Mouse (Mus musculus) spleen, postnatal 4 days (tissue): ENCODE results near the gene Gmfg.

Experiments used
- DNase-seq, 2 experiments: peaks; one replicate each; pipeline ENCODE4 v3.0.0; 2022; ENCODE audit warnings: low spot score in 2 of 2

Gene Gmfg

GRCm38 (mm10) chr7:28437964-28438363 is 717 bp downstream of the Gmfg start:
- no peak for DNase-seq

GRCm38 (mm10) chr7:28438771-28439170 is 1.5 kb downstream of the Gmfg start:
- no peak for DNase-seq

DNA sequence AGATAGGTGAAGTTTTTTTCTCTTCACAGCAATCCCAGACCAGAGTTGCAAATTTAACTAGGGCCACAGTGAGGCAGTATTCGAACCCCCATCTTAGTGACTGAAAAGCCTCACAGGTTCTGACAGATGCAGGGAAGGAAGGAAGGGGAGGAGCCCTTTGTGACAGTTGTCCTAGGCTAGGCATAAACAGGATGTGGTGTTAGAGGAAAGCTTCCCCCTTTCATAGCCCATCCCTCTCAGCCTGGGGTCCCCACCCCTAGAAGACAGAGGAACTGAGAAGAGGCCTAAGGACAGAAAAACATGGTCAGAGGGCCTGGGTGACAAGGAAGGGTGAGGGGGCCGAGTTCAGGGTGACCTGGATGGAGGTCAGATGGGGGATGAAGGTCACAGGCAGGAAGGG is 3.5 kb downstream of the Gmfg start:
- DNase-seq = peak; percentile 69 to 77

GRCm38 (mm10) chr7:28441776-28442485 is 4.7 kb downstream of the Gmfg start:
- no peak for DNase-seq

- DNase-seq = peak in 1 of 2 experiments; percentile 22
Observed at GRCm38 (mm10) chr7:28442688-28443087, 5.4 kb downstream of the Gmfg start.

GRCm38 (mm10) chr7:28444344-28444974 is 7.2 kb downstream of the Gmfg start:
- no peak for DNase-seq

DNA sequence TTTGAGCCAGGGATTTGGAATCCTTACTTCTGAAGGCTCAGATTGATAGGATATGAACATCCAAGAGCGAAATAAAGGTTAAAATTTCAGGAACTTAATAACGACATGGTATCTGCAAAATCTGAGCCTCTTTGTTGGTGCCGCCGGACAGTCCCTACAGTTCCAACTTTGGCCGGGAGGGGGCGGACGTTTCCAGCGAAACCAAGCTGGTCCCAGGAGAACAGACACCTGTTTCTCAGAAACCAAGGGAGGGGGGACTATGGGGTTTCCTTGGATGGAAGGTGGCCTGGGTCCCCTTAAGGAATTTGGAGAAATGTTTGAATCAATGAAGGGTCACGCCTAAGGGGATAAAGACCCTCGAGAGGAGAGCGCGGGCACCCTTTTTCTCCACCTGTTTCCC is 9.2 kb downstream of the Gmfg start:
- peak; percentile 80 to 96 for DNase-seq

GRCm38 (mm10) chr7:28447101-28447830 is 10.0 kb downstream of the Gmfg start:
- DNase-seq = no peak

DNA sequence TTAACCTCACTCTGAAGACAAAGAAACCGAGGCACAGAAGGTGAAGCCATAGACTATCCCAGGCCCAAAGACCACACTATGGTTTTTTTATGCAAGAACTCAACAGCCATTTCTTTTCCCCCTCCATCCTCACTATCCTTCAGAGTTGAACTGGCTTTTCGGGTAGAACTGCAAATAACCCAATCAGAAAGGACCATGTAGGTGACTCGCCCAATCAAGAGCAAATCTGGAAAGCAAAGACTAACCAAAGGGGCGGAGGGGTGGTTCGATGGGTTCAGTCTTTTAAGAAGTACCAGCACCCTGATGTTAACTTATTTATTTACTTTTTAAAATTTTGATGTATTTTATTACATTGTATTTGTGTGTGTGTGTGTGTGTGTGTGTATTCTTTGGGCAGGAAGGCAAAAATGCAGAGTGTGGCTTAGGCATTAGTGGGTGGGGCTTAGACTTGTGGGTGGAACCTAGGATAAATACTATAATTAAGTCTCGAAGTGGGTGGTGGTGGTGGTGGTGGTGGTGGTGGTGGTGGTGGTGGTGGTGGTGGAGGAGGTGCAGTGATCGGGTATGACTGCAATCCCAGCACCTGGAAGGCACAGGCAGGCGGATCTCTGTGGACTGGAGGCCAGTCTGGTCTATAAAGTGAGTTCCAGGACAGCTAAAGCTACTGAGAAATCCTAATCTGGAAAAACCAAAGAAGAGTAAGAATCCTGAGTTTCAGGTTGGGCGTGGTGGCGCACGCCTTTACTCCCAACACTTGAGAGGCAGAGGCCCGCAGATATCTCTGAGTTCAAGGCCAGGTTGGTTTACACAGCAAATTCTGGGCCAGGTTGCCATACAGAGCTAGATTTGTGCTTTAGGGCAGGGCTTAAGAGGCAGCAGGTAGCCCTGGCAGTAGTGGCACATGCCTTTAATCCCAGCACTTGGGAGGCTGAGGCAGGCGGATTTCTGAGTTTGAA is 10.9 kb downstream of the Gmfg start:
- no peak for DNase-seq

DNA sequence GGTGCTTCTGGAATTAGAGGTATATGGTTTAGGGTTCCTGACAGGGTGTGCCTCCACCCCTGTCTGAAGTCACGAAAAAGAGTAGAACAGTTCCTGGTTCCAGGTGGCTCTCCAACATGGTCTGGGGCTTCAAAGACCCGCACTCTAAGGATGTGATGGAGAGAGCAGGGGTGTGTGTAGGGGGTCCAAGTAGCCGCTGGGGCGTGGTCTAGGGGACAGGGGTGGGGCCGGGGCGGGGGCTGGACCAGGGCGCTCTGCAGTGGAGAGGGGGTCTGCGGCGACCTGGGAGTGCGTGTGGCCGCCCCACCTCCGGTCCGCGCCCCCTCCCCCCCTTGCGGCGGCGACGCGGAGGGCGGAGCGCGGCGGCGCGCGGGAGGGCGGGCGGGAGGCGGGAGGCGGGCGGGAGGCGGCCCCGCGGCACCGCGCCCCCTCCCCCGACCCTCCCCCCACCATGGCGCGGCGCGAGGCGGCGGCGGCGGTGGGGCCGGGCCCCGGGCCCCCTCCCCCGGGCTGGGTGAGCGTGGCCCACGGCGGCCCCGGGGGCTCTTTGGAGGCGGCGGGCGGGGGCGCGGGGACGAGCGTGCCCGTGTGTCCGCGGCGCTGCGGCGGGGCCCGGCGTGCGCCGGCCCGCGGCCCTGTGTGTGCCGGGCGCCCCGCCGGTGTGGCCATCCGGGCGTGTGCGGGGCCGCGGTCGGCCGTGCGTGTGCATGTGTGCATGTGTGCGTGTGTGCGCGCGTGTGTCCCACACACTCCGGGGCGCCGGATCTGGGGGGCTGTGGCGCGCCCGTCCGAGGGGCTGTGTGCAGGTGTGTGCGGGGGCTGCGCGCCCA is 14.5 kb downstream of the Gmfg start, which contains the start of gene Lrfn1:
TSS of gene Lrfn1 (plus strand) at position 450 of the 830 bp plus-strand sequence.
- no peak for DNase-seq

GRCm38 (mm10) chr7:28452361-28453005 is 15.2 kb downstream of the Gmfg start:
- no peak for DNase-seq

- no peak for DNase-seq
Observed at GRCm38 (mm10) chr7:28460361-28460760, 23.1 kb downstream of the Gmfg start.

DNA sequence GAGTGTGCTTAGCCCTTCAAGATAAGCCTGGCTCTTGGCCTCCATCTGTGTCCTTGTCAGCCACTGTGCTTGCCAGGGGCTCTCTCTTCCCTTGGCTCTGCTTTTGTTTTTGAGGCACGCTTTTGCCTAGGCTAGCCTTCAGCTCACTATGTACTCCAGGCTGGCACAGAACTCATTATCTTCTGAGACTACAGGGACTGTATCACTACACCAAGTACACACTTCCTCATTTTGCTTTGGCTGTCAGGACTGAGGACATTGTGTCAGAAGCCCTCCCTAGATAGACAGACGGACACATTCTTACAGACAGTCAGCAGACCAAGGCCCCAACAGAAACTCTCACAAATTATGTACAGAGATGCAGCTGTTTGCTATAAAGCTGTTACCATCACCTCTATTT is 25.5 kb downstream of the Gmfg start:
- DNase-seq = no peak

- no peak for DNase-seq
Observed at GRCm38 (mm10) chr7:28464416-28465212, 27.4 kb downstream of the Gmfg start.

DNA sequence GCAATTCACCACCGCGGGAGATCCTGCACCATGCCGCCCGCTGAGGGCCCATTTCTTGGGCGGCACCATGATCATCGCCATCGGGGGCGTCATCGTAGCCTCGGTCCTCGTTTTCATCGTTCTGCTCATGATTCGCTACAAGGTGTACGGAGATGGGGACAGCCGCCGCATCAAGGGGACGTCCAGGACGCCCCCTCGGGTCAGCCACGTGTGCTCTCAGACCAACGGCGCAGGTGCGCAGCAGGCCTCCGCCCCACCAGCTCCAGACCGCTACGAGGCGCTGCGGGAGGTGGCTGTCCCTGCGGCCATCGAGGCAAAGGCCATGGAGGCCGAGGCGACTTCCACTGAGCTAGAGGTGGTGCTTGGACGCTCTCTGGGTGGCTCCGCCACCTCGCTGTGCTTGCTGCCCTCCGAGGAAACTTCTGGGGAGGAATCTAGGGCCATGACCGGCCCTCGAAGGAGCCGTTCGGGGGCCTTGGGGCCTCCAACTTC is 29.5 kb downstream of the Gmfg start:
- DNase-seq = no peak

DNA sequence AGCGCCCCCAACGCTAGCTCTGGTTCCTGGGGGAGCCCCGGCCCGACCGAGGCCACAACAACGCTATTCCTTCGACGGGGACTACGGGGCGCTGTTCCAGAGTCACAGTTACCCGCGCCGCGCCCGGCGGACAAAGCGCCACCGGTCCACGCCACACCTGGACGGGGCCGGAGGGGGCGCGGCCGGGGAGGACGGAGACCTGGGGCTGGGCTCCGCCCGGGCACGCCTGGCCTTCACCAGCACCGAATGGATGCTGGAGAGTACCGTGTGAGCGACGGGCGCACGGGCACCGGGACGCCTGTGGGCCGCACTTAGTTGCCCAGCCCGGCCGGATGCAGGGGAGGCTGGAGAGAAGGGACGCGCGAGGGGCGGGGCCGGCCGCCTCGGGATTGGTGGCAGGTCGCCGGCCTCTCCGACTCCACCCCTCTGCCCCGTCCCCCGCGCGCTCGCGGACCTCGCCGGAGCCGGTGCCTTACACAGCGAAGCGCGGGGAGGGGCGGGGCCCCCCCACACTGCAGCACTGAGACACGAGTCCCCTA is 30.0 kb downstream of the Gmfg start:
- DNase-seq = peak in 1 of 2 experiments; percentile 73

GRCm38 (mm10) chr7:28476191-28476590 is 38.9 kb downstream of the Gmfg start:
- no peak for DNase-seq

GRCm38 (mm10) chr7:28477363-28477762 is 40.1 kb downstream of the Gmfg start:
- DNase-seq = no peak

GRCm38 (mm10) chr7:28478854-28479253 is 41.6 kb downstream of the Gmfg start:
- DNase-seq = no peak
